Mouse (Mus musculus): Measurements from ENCODE around the gene Mfsd11.

Gene Mfsd11

DNA sequence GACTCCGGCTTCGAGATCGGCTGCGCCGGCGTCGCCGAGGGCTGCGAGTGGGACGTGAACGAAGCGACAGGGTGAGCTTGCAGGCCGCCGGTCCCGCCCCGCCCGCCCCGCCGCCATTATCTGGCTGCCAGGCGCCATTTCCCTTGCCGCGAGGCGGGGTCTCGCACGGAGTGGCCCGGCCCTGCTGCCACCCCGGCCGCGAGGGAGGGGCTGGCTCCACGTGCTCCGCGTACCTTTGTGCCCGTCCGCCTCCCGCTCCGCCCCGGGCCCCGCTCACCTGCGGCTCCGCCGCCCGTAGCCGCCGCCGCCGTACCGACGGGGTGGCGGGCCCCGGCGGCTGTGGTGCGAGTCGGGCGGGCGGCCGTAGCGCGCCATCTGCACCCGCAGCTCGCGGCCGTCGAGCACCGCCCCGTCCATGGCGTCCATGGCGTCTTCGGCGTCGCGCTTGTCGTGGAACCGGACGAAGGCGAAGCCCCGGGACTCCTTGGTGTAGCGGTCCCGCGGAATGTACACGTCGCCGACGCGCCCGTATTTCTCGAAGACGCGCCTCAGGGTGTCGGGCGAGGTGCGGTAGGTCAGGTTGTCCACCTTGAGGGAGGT is at the start of gene Mfsd11:
Gene Mfsd11, plus strand, starts transcription at position 150 of the 600 bp plus-strand sequence.
- peak; percentile 59 for DNase-seq (ENCODE audit: low read depth, low spot score)

DNA sequence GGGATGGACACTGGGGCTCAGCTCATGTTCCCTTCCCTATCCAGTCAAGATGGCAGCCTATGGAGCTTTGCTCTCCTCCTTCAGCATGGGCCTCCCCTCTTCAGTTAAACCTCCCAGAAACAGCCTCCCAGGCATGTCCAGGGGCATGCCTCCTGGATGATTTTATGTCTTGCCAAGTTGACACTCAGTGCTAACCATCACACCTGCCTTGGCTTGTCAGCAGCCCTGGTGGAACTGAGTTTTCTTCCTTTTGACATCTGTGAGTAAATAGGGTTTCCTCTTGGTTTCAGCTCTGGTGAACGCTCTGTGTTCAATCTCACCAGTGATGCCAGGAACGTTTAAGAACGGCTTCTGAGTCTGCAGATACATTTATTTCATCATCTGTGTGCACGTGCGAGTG is 49.5 kb upstream of the Mfsd11 start:
- no peak for DNase-seq (ENCODE audit: low read depth, low spot score)

DNA sequence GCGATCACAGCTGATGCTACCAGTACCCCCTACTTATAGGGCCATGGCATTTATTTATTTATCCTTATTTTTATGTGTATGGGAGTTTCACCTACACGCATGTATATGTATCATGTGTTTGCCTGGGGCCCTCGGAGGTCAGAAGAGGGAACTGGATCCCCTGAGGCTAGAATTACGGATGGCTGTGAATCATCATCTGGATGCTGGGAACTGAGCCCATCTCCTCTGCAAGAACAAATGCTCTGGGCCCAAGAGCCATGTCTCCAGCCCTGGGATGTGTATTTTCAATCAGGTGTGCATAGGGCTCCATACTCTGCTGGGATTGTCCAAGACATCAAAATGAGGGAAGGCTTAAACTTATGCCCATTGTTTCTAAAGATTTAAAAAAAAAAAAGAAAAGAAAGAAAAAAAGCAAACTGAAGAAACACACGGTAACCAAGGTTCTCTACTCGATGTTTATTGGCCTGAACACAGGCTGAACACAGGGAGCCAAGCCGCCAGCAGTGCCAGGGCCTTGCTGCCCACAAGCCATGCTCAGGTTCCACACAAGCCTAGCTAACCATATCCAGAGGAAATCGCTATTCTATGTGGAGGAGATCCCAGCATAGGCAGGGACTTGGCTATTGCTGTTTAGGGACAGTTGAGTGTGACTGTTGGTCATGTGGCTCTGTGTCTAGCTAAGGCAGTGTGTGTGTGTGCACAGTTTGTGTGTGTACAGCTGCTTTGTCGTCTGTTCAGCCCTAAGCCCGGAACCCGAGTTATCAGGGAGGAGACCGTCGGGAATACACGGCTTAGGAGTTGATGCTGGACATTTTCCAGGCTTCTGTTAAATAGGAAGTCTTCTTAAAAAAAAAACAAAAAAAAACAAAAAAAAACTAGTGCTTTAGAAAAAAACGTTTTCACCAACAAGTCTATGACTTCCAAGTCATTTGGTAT is 45.8 kb upstream of the Mfsd11 start:
- DNase-seq (ENCODE audit: low read depth, low spot score), result no peak

DNA sequence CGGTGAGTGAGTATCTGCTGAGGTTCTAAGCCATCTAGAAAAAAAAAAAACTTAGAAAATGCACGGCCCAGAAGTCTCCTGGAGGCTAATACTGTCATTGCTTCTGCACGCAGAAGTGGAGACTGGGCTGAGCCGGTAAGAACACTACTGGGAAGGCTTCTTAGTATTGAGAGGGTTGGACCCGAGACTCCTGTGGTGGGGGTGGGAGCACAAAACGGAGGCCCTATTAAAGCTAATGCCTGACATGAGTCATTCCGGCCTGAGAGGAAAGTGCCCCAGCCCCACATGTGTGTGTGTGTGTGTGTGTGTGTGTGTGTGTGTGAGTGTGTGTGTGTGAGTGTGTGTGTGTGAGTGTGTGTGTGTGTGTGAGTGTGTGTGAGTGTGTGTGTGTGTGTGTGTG is 45.1 kb upstream of the Mfsd11 start:
- peak; percentile 35 for DNase-seq (ENCODE audit: low read depth, low spot score)

DNA sequence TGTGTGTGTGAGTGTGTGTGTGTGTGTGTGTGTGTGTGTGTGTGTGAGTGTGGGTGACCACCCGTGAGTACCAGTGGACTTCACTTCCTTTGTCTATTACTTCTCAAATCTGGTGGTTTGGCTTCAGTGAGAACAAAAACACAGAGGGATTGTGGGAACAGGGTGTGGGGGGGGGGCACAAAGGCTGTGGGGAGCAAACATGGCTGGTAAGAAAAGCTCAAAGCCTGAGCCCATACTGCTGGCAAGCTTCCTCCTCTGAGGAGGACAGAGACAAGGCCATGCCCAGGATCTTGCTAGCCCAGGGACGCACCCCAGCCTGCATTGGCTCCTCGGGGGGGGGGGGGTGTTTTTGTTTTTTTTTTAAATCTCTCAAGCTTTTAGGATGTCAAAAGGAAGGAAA is 44.7 kb upstream of the Mfsd11 start:
- DNase-seq (ENCODE audit: low read depth, low spot score), result no peak

DNA sequence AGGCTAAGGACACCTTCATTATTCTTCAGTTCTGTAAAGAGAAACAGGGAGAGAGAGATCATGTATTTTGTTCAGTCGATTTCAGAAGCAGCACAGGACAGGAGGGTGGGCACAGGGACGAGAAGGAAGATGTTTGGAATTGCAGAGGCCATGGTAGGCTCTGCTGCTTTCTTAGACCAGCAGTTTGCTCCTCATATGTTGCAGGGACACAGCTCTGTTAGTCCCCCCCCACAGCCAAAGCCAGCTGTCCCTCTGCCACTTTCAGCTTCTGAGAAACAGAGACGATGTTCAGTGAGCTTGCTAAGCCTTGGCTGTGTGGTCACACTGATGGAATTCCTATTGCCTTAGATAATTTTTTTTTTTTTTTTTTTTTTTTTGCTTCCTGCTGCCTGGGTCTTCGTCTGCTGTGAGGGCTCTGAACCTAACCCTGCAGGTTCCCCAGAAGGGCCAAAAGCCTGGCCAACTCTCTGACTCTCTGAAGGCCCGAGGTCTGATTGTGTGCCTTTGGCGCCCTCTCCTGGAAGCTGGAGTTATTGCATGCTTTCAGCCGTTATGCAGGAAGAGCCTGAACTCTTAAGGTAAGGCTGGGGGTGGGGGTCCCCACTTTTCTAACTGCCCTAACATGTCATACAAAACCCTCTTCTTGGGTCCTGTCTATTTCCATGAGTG is 44.2 kb upstream of the Mfsd11 start:
- DNase-seq (ENCODE audit: low read depth, low spot score), result peak; percentile 73

DNA sequence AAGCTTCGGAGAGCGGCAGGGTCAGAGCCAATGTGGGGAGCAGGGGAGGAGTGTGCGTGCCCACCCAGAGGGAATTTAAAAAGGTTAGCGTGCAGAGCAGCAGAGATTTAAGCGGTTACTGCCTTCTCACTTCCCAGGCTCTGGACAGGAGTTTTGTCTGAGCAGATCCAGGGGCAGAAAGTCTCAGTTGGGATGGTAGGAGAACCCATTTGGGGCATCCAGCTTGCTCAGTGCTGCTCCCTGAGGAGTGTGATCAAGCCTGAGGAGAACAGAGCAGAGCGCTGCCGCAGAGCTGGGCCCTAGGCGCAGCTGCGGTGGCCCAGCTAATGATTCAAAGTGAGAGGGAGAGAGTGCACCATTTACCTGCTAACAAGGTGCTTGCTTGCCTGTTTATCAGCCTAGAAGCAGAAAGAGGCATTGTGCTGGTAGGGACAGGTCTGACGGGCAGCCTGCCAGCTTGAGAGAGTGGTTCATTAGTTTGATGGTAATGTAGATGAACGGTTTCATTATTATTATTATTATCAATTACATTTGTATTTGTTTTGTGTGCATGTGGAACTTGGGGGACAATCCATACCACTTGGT is 43.3 kb upstream of the Mfsd11 start:
- no peak for DNase-seq (ENCODE audit: low read depth, low spot score)

DNA sequence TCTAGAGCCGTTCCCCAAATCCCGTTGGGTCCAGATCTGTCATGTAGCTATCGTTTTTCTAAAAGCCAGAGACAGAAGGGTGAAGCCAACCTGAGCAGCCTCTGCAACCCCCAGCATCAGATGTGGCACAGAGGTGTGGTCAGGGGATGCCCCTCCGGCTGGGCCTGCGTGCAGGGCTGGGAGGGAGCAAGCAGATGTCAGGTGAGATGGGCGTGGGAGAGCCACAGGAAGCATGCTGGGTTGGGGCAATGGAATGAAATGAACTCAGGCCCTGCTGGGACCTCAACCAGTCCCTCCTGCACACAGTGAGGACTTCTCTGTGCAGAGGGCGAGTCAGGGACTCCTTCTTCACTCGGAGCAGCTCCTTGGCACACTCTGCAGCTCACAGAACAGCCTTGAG is 42.7 kb upstream of the Mfsd11 start:
- DNase-seq (ENCODE audit: low read depth, low spot score), result no peak

DNA sequence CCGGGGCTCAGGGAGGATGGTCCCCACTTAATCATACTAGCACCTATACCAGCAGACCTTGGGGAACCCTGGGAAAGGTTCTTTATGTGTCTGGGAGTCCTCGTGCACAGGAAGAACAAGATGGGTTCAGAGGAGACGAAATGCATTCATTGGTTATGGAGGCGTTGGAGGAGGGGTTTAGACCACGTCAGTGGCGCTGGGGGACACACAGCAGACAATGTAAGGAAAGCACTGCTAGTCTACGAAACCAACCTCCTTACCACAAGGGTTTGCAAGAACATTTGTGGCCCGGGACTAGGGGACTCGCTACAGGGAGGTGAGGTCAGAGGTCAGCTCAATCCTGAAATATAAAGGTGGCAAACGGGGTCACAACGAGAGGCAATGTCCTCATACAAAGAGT is 41.7 kb upstream of the Mfsd11 start:
- DNase-seq (ENCODE audit: low read depth, low spot score), result no peak

DNA sequence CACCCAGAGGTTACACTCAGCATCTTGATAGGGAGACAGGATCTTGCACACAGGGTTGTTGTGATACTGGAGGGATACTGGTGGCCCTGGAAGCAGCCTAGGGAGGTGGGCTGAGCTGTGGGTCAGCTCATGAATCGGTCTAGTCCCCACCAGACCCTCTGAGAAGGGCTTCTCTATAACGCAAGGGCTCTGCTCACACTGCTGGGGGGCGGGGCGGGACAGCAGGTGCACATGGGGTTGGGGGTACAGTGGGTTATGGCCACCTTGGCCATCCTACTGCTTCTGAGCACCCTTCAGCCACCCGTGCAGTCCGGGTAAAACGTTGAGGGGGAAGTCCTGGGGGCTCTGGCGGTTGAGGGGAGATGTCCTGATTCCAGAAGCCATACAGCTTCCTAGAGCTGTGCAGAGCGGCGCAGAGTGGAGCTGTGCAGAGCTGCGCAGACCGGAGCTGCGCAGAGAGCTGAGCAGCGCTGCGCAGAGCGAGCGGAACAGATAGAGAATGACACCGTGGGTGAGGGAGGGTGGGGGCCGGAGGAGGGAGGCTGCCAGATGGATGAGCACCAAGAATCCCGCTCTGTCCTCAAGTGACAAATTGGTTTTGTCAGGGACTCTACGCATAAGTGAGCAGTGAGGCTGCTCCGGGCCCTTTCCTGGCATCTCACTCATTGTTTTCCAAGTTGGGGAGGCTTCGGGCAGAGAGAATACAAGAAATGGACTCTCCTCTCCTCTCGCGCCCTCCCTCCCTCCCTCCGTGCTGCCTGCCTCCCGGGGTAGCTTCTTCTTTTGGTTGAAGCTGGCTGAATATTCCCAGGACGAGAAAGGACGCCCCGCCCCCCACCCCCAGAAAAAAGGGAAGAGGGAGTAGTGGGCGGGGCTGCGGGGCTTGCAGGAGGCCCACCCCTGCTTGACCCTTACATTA is 41.0 kb upstream of the Mfsd11 start:
- peak; percentile 77 for DNase-seq (ENCODE audit: low read depth, low spot score)

DNA sequence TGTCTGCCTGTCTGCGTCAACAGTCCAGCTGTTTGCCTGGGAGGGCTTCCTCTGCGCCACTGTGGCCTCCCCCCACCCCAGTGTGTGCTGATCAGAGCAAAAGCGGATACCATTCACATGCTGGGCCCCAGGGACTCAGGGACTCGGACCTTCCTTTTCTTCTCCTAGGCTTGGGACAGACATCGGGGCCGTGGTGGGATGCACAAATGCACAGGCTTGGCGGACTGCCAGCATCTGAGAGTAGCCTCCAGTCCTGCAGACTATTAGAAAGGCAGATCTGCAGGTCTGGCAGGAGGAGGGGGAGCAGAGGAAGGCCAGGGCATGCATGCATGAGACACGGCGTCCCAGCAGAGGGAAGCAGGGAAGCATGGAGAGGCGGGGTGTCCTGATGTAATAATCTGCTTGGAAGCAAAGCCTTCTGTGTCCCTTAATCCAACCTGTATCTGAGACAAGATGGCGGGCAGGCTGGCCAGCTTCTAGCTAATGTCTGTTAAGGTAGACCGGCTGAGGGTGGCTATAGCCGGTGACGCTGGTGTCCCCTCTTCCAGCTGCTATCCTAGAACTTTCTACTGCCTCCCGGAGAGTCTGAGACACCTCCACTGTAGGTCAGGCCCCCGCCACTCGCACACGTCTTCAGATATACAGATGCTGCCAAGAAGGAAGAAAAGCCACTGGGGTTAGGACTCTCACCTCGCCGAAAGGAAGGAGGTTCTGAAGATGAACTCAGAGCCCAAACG is 39.3 kb upstream of the Mfsd11 start:
- no peak for DNase-seq (ENCODE audit: low read depth, low spot score)

DNA sequence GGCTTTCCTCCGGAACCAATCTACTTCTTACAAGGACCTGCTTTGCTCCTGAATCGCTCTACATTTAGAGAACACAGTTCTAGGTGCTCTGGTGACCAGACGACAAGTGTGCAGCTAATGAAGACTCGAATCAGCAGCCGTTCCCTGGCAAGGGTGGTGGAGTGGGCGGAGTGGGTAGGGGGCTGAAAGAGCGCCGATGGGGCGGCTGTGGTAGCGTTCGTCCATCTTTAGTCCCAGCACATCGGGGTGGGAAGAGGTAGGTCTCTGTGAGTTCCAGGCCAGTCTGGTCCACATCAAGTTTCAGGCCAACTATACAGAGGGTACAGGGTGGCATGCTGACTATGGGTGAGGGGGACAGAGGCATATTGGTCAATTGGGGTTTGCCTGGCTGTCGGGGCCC is 38.6 kb upstream of the Mfsd11 start:
- no peak for DNase-seq (ENCODE audit: low read depth, low spot score)

DNA sequence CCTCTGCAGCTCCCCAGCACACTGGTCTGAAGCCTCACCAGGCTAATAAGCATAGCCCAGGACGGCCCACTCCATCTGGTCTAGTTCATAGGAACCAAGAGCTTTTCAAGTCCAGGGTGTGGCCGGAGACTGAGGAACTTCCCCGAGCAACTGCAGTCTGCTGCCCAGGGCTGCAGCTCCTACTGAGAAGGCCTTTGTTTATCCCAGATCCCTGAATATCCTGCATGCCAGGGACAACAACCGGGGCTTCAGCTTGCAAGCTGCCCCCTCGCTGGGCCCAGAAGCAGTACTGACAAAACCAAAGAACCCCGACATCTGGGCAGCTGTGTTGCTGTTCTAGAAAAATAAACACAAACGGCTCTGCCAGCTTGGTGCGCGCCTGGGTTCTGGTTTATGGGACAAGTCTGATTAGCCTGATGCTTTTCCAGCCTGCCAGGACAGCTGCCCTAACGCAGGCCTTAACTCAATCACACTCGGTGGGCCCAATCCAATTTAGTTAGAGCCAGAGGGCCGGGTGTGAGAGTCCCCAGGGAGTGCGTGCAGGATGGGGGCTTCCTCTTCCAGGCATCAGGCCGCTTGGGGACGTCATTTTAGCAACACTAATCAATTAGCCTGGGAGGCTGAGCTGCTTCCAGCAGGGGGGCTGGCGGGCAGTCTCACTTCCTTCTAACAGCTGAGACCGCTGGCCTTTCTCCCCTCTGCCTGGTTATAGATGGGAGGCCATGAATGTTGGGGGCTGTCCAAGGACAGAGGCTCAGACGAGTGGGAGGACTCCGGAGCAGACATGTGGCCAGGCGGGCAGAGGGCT is 38.0 kb upstream of the Mfsd11 start:
- DNase-seq (ENCODE audit: low read depth, low spot score), result no peak

DNA sequence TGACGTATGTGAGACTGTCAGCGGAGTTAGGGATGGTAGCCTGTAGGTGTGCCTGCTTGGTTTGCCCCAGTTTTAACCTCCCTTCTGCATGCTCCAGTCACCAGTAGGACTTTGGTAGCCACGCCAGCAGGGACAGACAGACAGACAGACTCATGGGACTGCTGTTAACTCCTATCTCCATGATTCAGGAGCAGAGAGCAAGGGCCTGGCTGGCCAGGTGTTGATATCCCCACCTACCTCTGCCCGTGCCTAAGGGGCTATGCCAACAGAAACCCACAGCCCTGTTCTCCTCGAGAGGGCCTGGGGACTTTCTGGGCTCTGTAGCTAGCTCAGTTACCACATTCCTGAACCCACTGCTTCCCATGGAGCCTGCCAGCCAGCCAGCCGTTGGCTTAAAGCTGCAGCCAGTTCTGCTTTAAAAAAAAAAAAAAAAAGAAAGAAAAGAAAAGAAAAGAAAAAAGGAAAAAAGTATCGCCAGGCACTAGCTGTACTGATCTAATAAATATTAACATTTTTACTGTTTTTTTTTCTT is 37.3 kb upstream of the Mfsd11 start:
- DNase-seq (ENCODE audit: low read depth, low spot score), result no peak

DNA sequence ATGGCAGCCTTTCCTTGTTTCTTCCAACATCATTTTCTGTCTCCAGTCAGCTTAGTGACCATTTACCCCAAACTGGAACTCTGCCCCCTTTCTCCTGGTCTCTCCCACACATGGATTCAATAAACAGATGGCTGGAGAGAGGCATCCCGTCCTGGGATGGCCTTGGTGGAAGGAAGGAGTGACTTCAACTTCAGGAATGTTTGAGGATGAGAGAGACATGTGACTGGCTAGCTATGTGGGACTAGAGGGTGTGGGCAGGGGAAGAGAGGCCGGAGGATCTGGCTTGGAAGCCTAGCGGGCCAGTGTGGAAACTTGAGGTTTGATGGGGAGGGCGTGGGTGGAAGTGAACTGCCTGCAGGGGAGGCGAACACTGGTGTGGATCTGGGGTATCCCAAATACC is 35.5 kb upstream of the Mfsd11 start:
- DNase-seq (ENCODE audit: low read depth, low spot score), result no peak

DNA sequence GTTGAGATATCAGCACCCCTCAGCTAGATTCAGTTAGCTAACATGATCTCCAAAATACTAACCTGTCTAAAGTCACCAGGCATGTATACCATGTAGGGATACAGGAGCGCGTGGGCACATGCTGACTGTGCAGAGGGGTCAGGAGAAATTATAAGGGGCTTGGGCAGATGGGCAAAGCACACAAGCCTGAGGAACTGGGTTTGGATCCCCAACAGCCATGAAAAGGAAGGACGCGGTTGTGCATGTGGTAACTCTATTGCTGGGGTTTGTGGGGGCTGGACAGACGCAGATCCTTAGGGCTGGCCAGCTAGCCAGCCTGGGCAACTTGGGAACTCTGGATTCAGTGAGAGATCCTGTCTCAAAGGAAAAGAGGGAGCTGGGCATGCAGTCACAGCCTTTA is 34.7 kb upstream of the Mfsd11 start:
- no peak for DNase-seq (ENCODE audit: low read depth, low spot score)

DNA sequence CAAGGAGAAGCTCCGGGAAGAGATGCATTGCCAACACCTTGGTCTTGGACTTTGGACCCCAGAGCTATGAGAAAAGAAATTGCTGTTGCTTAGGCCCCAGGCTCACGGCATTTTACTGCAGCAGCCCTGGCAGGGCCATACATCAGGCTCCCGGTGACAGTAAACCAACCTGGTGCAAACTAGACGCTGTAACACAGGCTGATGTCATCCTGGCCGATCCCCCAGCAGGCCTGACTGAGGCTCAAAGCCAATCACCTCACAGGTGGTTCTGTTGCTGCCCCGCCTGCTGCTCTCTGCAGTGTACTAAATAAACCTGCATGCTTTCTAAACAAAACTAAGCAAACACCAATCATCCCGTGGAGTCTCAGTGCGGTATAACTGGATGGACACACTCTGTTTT is 33.5 kb upstream of the Mfsd11 start:
- DNase-seq (ENCODE audit: low read depth, low spot score), result no peak

DNA sequence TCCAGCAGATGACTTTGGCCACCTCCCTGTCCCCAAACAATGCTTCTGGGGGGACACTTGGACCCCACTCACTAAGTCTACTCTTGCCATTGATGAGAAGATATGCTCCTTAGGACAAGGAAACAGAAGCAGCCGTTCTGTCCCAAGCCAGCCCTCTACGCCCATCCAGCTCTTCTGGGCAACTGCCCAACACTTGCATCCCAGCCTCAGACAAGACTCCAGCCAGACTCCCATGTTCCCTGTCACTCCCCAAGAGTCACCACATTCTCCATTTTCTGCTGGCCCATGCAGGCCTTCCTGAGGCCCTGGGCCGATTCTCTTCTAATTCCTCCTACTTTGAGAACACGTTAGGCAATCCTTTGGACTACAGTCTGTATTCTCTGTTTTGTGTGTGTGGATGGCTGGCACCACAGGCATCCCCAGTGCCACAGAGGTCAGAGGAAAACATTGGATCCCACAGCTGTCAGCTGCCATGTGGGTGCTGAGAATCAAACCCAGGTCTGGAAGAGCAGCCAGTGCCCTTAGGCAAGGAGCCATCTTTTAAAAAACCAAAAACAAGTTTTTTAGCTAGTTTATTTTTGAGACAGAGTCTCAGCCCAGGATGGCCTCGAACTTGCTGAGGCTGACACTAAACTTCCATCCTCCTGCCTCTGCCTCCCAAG is 32.2 kb upstream of the Mfsd11 start:
- DNase-seq (ENCODE audit: low read depth, low spot score), result no peak

Measured in R1 (cell line).